Mouse (Mus musculus) MEL (cell line): Measurements from ENCODE around the gene Olfr521. TPM values are rescaled to one million over a fixed set of nuclear protein-coding genes. Genes with fewer than 3 reads are reported as not detected.

Source experiments
- DNase-seq: peaks from one replicate; pipeline ENCODE4 v3.0.0; 2011; ENCODE audit warnings: low read depth, low spot score
- H3K27ac ChIP-seq: 2 replicates; pipeline ENCODE4 v1.5.1; 2012; ENCODE audit warnings: low read depth, mild to moderate bottlenecking, control low read depth, low read length, moderate library complexity; ENCODE audit not compliant: control insufficient read depth
- H3K27me3 ChIP-seq, 2 experiments: fragments of 150-350 bp in 1 of 2; sonication (generic) in 1 of 2; 2 replicates each; pipeline ENCODE4 v1.6.1; 2012; ENCODE audit warnings: low read length in 2 of 2, mild to moderate bottlenecking in 2 of 2, improper control_type of control experiment in 1 of 2, moderate library complexity in 1 of 2; ENCODE audit not compliant: insufficient read depth in 2 of 2, control insufficient read depth in 1 of 2
- H3K36me3 ChIP-seq, 2 experiments: 2 replicates each; pipeline ENCODE4 v1.6.1; 2012 to 2014; ENCODE audit warnings: low read length in 2 of 2, improper control_type of control experiment in 1 of 2, inconsistent platforms in 1 of 2, mild to moderate bottlenecking in 1 of 2; ENCODE audit not compliant: insufficient read depth in 2 of 2, control insufficient read depth in 1 of 2
- H3K4me1 ChIP-seq, 2 experiments: fragments of 150-350 bp in 1 of 2; sonication (generic) in 1 of 2; 2 replicates each; pipeline ENCODE4 v1.6.1; 2012; ENCODE audit warnings: low read length in 2 of 2, improper control_type of control experiment in 1 of 2, mild to moderate bottlenecking in 1 of 2; ENCODE audit not compliant: insufficient read depth in 2 of 2, control insufficient read depth in 1 of 2
- H3K4me3 ChIP-seq, 2 experiments: fragments of 150-350 bp in 1 of 2; sonication (generic) in 1 of 2; 2 replicates each; pipeline ENCODE4 v1.5.1; 2012; ENCODE audit warnings: low read depth in 2 of 2, low read length in 2 of 2, mild to moderate bottlenecking in 2 of 2, moderate library complexity in 2 of 2, control low read depth in 1 of 2, improper control_type of control experiment in 1 of 2; ENCODE audit not compliant: control insufficient read depth in 1 of 2, insufficient read depth in 1 of 2
- H3K79me2 ChIP-seq: 2 replicates; pipeline ENCODE4 v1.6.1; 2012; ENCODE audit warnings: mild to moderate bottlenecking, low read length, moderate library complexity; ENCODE audit not compliant: control insufficient read depth, poor library complexity, insufficient read depth
- H3K9ac ChIP-seq: 2 replicates; pipeline ENCODE4 v1.6.1; 2012; ENCODE audit warnings: low read depth, mild to moderate bottlenecking, control low read depth, low read length, moderate library complexity; ENCODE audit not compliant: control insufficient read depth, poor library complexity, severe bottlenecking
- H3K9me3 ChIP-seq: fragments of 150-350 bp; sonication (generic); replicated peaks from 2 replicates; pipeline ENCODE4 v1.6.1; 2012; ENCODE audit warnings: mild to moderate bottlenecking, low read length, improper control_type of control experiment, moderate library complexity; ENCODE audit not compliant: insufficient read depth
- CHD1 ChIP-seq: IDR thresholded peaks from 2 replicates; pipeline ENCODE4 v1.6.1; 2012; ENCODE audit warnings: low read depth, mild to moderate bottlenecking, inconsistent platforms, low read length, improper control_type of control experiment
- CTCF ChIP-seq, 3 experiments: IDR thresholded peaks in 2 of 3; conservative IDR thresholded peaks in 1 of 3; 2 replicates each; pipeline ENCODE4 v1.5.1; 2011 to 2012; ENCODE audit warnings: low read length in 3 of 3, low read depth in 2 of 3, mild to moderate bottlenecking in 2 of 3, improper control_type of control experiment in 1 of 3, inconsistent platforms in 1 of 3, mixed read lengths in 1 of 3, moderate library complexity in 1 of 3; ENCODE audit not compliant: control insufficient read depth in 1 of 3, insufficient read depth in 1 of 3, poor library complexity in 1 of 3, severe bottlenecking in 1 of 3
- EP300 ChIP-seq, 2 experiments: IDR thresholded peaks; 2 replicates each; pipeline ENCODE4 v1.6.1; 2011; ENCODE audit warnings: improper control_type of control experiment in 2 of 2, low read length in 2 of 2, low read depth in 1 of 2, mild to moderate bottlenecking in 1 of 2
- ETS1 ChIP-seq: IDR thresholded peaks from 2 replicates; pipeline ENCODE4 v1.6.1; 2012; ENCODE audit warnings: low read depth, mild to moderate bottlenecking, inconsistent platforms, low read length, improper control_type of control experiment, moderate library complexity
- GATA1 ChIP-seq: IDR thresholded peaks from 2 replicates; pipeline ENCODE4 v1.6.1; 2011; ENCODE audit warnings: low read depth, low read length, improper control_type of control experiment
- KAT2A ChIP-seq: conservative IDR thresholded peaks from 2 replicates; pipeline ENCODE4 v1.6.1; 2012; ENCODE audit warnings: low read depth, low read length, improper control_type of control experiment, inconsistent platforms
- MAFK ChIP-seq: IDR thresholded peaks from 2 replicates; pipeline ENCODE4 v1.6.1; 2011; ENCODE audit warnings: low read depth, mild to moderate bottlenecking, low read length, improper control_type of control experiment, borderline replicate concordance
- MAX ChIP-seq: IDR thresholded peaks from 2 replicates; pipeline ENCODE4 v1.6.1; 2011; ENCODE audit warnings: low read length, improper control_type of control experiment
- MAZ ChIP-seq: IDR thresholded peaks from 2 replicates; pipeline ENCODE4 v1.6.1; 2012; ENCODE audit warnings: low read depth, mild to moderate bottlenecking, inconsistent platforms, low read length, improper control_type of control experiment
- MEF2A ChIP-seq: IDR thresholded peaks from 2 replicates; pipeline ENCODE4 v1.6.1; 2014; ENCODE audit warnings: low read depth, mild to moderate bottlenecking, inconsistent platforms, low read length, improper control_type of control experiment; ENCODE audit not compliant: poor library complexity, insufficient replicate concordance, severe bottlenecking; ENCODE audit errors: extremely low read depth
- MYC ChIP-seq: IDR thresholded peaks from 2 replicates; pipeline ENCODE4 v1.6.1; 2011; ENCODE audit warnings: low read depth, mild to moderate bottlenecking, low read length, improper control_type of control experiment, moderate library complexity
- NRF1 ChIP-seq: IDR thresholded peaks from 2 replicates; pipeline ENCODE4 v1.6.1; 2014; ENCODE audit warnings: low read depth, mild to moderate bottlenecking, inconsistent platforms, low read length, improper control_type of control experiment, moderate library complexity; ENCODE audit not compliant: poor library complexity, insufficient read depth, severe bottlenecking
- POLR2A ChIP-seq, 2 experiments: IDR thresholded peaks; 2 replicates each; pipeline ENCODE4 v1.6.1; 2011 to 2012; ENCODE audit warnings: low read length in 2 of 2, mild to moderate bottlenecking in 2 of 2, control low read depth in 1 of 2, improper control_type of control experiment in 1 of 2, low read depth in 1 of 2, moderate library complexity in 1 of 2; ENCODE audit not compliant: control insufficient read depth in 1 of 2, insufficient read depth in 1 of 2, poor library complexity in 1 of 2
- POLR2AphosphoS2 ChIP-seq: IDR thresholded peaks from 2 replicates; pipeline ENCODE4 v1.6.1; 2011; ENCODE audit warnings: low read length, improper control_type of control experiment
- RCOR1 ChIP-seq: IDR thresholded peaks from 2 replicates; pipeline ENCODE4 v1.6.1; 2012; ENCODE audit warnings: low read depth, mild to moderate bottlenecking, inconsistent platforms, low read length, improper control_type of control experiment
- SIN3A ChIP-seq: IDR thresholded peaks from 2 replicates; pipeline ENCODE4 v1.6.1; 2012; ENCODE audit warnings: low read length, improper control_type of control experiment, inconsistent platforms
- SMC3 ChIP-seq: IDR thresholded peaks from 2 replicates; pipeline ENCODE4 v1.6.1; 2011; ENCODE audit warnings: low read depth, low read length, improper control_type of control experiment
- TAL1 ChIP-seq: IDR thresholded peaks from 2 replicates; pipeline ENCODE4 v1.6.1; 2012; ENCODE audit warnings: mild to moderate bottlenecking, inconsistent platforms, low read length, moderate library complexity, mixed read lengths
- TBP ChIP-seq: IDR thresholded peaks from 2 replicates; pipeline ENCODE4 v1.8.0; 2011; ENCODE audit warnings: low read depth, low read length, improper control_type of control experiment
- UBTF ChIP-seq: IDR thresholded peaks from 2 replicates; pipeline ENCODE4 v1.6.1; 2012; ENCODE audit warnings: low read depth, mild to moderate bottlenecking, inconsistent platforms, low read length, improper control_type of control experiment, moderate library complexity, borderline replicate concordance; ENCODE audit not compliant: insufficient read depth
- USF1 ChIP-seq: IDR thresholded peaks from 2 replicates; pipeline ENCODE4 v1.6.1; 2014; ENCODE audit warnings: low read depth, mild to moderate bottlenecking, inconsistent platforms, low read length, improper control_type of control experiment, moderate library complexity
- USF2 ChIP-seq, 2 experiments: IDR thresholded peaks; 2 replicates each; pipeline ENCODE4 v1.6.1; 2011 to 2012; ENCODE audit warnings: improper control_type of control experiment in 2 of 2, low read length in 2 of 2, borderline replicate concordance in 1 of 2, inconsistent platforms in 1 of 2, low read depth in 1 of 2, mild to moderate bottlenecking in 1 of 2; ENCODE audit not compliant: insufficient read depth in 1 of 2
- ZC3H11A ChIP-seq: IDR thresholded peaks from 2 replicates; pipeline ENCODE4 v1.6.1; 2012; ENCODE audit warnings: low read depth, mild to moderate bottlenecking, inconsistent platforms, low read length, improper control_type of control experiment
- ZKSCAN1 ChIP-seq: IDR thresholded peaks from 2 replicates; pipeline ENCODE4 v1.6.1; 2012; ENCODE audit warnings: low read depth, mild to moderate bottlenecking, inconsistent platforms, low read length, improper control_type of control experiment, moderate library complexity
- ZNF384 ChIP-seq: IDR thresholded peaks from 2 replicates; pipeline ENCODE4 v1.6.1; 2012; ENCODE audit warnings: low read depth, mild to moderate bottlenecking, inconsistent platforms, low read length, improper control_type of control experiment
- polyA plus RNA-seq, 2 experiments: library from polyadenylated mRNA; stranded (reverse) in 1 of 2; unstranded in 1 of 2; fragments of >175 nt in 1 of 2; fragments of >200 nt in 1 of 2; gene quantifications; 2 replicates each; pipeline versions ENCODE4 v1.2.1 to v1.2.4; 2012; ENCODE audit warnings: low replicate concordance in 2 of 2, low read depth in 1 of 2; ENCODE audit not compliant: insufficient read length in 2 of 2, insufficient read depth in 1 of 2, missing spikeins in 1 of 2
- total RNA-seq: library from RNA; depleted of rRNA; stranded (reverse); fragments of 300-350 nt; gene quantifications from 2 replicates; pipeline ENCODE4 v1.2.3, GENCODE M21; 2012

The Olfr521 gene
- total and polyA plus RNA-seq, 3 experiments: not detected

- no peaks in the 10 kb centered on the region for H3K79me2 ChIP-seq
- no peak for TF ChIP-seq SMC3
- no peak for TF ChIP-seq CHD1
- TF ChIP-seq TBP: no peak
- no peak for TF ChIP-seq USF1
- no peak for TF ChIP-seq SIN3A
- TF ChIP-seq, all 39 proteins: peak for 0
- Histone ChIP-seq H3K9me3 (no peaks in the 10 kb centered on the region), H3K36me3 (peaks cover 0 to 2% of the 10 kb centered on the region in 2 experiments; a peak in 2 of 4 replicates), H3K9ac (no peak overlapping the region), H3K27ac (no peak overlapping the region), H3K4me3 (no peak overlapping the region), H3K27me3 (peaks cover 0 to 2% of the 10 kb centered on the region in 2 experiments), H3K4me1 (0 out of 4 replicates have a peak, but pooled peaks cover 0 to 2% of the 10 kb centered on the region in 2 experiments)
- DNase-seq: no peak
These were observed 24.0 kb upstream of the Olfr521 start for GRCm38 (mm10) chr7:99739276-99739675.

GRCm38 (mm10) chr7:99781385-99781784, 18.1 kb downstream of the Olfr521 start:
- TF ChIP-seq CHD1 (no peak), ZNF384 (no peak), CTCF (IDR thresholded peaks at IDR 0.05 in 2 of 3, conservative IDR thresholded peaks at IDR 0.05 in 1 of 3; ENCODE audit: control insufficient read depth in 1 of 3, insufficient read depth in 1 of 3, low read depth in 2 of 3, low read length in 3 of 3, poor library complexity in 1 of 3, severe bottlenecking in 1 of 3) (no peak), MEF2A (no peak), MAX (no peak), USF2 (IDR thresholded peaks at IDR 0.05; ENCODE audit: borderline replicate concordance in 1 of 2, insufficient read depth in 1 of 2, low read depth in 1 of 2, low read length in 2 of 2) (no peak), ZC3H11A (no peak), POLR2AphosphoS2 (no peak)
- H3K27ac ChIP-seq: no peak overlapping the region

GRCm38 (mm10) chr7:99781916-99782315, 18.6 kb downstream of the Olfr521 start:
- Histone ChIP-seq H3K9me3 (no peaks in the 10 kb centered on the region), H3K9ac (no peak overlapping the region), H3K27ac (no peak overlapping the region), H3K36me3 (peaks cover 0 to 2% of the 10 kb centered on the region in 2 experiments; a peak in 1 of 4 replicates), H3K27me3 (peaks cover 0 to 2% of the 10 kb centered on the region in 2 experiments; a peak in 1 of 4 replicates), H3K4me1 (peaks cover 0 to 2% of the 10 kb centered on the region in 2 experiments; a peak in 1 of 4 replicates), H3K79me2 (no peaks in the 10 kb centered on the region), H3K4me3 (no peak overlapping the region)
- peak; percentile 45 for DNase-seq
- TF ChIP-seq TAL1 (no peak), SMC3 (no peak), MAFK (no peak), POLR2AphosphoS2 (no peak), NRF1 (no peak), MEF2A (no peak), GATA1 (no peak), CHD1 (no peak), EP300 (IDR thresholded peaks at IDR 0.05; ENCODE audit: low read depth in 1 of 2, low read length in 2 of 2) (no peak), POLR2A (IDR thresholded peaks at IDR 0.05; ENCODE audit: control insufficient read depth in 1 of 2, insufficient read depth in 1 of 2, low read depth in 1 of 2, low read length in 2 of 2, poor library complexity in 1 of 2) (no peak), ZKSCAN1 (no peak), ETS1 (no peak), MYC (no peak), UBTF (no peak), KAT2A (no peak), RCOR1 (no peak), ZNF384 (no peak), MAZ (no peak)

More at GRCm38 (mm10) chr7:99781385-99781784, 18.1 kb downstream of the Olfr521 start:
- Histone ChIP-seq H3K4me3 (no peak overlapping the region), H3K36me3 (peaks cover 0 to 2% of the 10 kb centered on the region in 2 experiments; a peak in 1 of 4 replicates), H3K4me1 (peaks cover 0 to 2% of the 10 kb centered on the region in 2 experiments; a peak in 1 of 4 replicates), H3K79me2 (no peaks in the 10 kb centered on the region), H3K9me3 (no peaks in the 10 kb centered on the region), H3K9ac (no peak overlapping the region), H3K27me3 (peaks cover 0 to 2% of the 10 kb centered on the region in 2 experiments; a peak in 1 of 4 replicates)
- DNase-seq: no peak
